Mouse (Mus musculus) layer of hippocampus, postnatal 14 days (tissue): ENCODE measurements at regions not wholly inside any gene's neighbourhood (a gene's known extent, or its start where the extent isn't known, plus 50 kb on each side); places are given as distances from the start of the nearest gene placed in this dataset.

ENCODE experiments used
- DNase-seq, 2 experiments: peaks; one replicate each; pipeline ENCODE4 v3.0.0; 2021 to 2022; ENCODE audit warnings: low spot score in 2 of 2, mixed read lengths in 1 of 2

DNA sequence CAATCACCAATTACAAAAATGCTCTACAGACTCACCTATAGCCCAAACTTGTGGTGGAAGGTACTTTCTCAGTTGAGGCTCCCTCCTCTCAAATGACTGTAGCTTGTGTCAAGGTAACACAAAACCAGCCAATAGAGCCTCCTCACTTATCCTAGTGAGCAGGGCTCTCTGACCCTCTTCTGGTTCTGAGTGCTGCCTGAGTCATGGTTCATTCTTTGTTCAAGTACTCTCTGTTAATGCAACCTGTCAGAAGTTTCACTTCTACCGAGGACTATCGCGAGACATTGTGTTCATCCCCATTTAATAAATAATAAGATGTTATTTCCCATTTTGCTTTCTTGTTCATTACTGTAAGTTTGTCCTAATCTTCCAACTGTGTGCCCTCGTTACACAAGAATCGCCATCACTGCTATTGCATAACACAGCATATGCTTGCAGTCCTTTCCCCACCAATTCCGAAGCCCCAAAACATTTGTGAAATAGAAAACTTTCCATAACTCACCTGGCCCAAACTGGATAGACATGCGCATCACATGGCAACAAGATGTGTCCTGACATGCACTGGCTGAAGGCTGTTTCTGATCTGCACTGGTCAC lies 59.6 kb upstream of the Nabp1 start:
- DNase-seq = no peak

DNA sequence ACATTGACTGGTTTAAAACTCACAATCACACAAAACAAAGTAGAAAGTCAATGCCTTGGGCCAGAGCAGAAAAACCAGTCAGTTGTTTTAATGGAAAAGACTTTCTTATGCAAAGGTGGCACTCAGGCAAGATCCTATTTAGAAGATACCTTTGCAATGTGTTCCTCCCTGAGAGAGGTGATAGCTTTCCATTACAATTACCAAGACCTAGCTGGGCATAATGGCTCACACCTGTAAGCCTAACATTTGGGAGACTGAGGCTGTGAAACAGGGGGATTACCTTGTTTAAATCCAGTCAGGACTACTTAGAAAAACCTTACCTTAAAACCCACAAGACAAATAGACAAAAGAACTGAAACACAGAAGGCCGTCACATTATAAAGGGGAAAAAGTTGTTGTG lies 57.9 kb upstream of the Nabp1 start:
- DNase-seq = no peak

DNA sequence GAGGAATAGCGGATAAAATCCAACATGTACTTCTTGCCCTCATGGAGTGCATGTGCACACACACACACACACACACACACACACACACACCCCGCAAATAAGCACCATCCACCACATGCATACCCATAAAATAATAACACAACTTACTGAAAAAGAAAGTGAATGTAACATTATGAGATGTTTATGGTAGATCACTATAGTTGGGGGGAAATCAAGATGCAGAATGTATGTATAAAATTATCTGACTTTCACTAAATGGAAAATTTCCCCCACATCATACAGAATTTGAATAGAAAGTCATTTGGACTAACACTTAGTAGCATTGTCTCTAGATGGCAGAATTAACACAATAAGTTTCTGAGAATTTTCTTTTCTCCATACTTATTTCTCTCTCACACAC lies 57.2 kb upstream of the Nabp1 start:
- DNase-seq = no peak

DNA sequence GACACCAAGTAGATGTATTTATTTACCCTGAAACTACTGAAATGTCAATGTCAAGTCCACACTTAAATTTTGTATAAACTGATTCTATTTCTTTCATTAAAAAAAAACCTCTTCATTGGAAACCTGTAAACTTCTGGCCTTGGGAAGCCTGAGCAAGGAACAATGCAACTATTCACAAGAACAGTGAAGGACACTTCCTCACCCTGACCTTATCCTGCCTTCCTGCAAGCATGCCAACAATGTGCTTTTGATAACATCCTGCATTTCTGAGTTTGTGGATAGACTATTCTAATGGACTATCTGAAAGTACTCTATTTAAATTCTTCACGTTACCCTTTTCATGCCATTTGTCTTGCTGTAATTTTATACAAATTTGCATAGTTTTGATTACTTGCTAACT lies 53.1 kb upstream of the Nabp1 start:
- DNase-seq = no peak

DNA sequence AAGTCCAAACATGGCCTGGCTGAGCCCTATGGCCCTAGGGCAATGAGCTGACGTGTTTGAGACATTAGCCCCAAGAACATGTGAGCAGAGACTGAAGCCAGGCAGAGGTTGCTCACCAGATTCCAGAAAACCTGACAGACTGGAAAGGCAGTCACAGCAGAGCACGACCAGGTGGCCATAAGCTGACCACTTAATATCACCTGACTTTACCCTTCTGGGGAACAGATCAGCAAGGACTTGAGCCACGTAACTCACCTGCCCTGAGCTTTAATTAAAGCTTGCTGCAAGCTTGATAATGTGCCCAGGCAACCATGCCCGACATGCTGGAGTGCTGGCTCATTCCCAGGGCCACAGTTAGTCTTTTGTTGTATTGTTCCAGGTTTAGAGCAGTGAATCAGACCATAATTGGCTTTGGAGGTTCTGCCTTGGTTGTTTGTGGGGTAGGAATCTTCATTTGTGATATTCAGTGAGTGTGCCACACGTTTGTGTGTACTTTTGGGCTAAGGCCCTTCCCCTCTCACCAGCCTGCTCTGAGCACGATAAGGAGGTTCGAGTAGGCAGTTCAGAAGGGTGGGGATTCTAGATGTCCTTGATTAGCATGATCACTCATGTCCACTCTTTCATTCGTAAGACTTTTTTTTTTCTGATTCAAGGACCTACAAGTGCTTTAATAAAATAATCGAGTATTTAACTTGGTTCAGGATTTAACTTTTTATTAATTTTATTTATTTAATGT lies 52.1 kb upstream of the Nabp1 start:
- DNase-seq = peak in 1 of 2 experiments; percentile 50

DNA sequence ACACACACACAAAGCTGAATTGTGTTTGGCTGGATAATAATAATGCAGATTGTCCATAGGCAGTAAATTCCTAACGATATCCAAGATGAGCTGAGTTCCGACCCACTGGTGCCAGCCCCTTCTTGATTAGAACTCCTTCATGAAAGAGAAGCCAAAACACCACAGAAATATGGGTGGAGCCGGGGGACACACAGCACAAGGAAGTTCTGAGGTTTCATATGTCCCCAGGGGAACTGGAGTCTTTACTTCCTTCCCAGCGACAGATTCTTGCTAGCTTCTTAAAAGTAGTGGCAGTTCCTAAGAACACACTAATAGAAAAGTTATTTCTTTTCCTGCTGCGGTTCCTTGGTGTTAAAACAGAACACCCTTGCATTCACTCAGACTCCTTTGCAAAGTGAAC lies 51.4 kb upstream of the Nabp1 start:
- DNase-seq = no peak

DNA sequence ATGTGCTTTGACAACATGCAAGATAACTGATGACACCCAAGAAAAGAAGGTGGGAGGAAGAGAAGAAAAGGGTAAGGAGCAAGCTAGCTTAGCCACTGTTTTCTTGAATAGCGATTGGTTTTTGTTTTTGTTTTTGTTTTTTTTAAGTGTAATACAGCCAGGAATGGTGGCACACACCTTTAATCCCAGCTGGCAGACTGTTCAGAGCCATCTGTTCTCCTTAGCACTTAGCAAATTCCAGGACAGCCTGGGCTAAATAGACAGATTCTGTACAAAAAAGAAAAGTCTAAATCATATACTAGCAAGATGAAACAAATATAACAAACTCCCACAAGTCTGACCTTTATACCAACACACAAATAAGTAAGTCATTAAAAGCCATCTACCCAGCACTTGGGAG lies 50.4 kb upstream of the Nabp1 start:
- DNase-seq = no peak
